Mouse (Mus musculus) testis, adult 2 months (tissue): ENCODE measurements around the gene Adam15.

Experiments used
- CTCF ChIP-seq: fragments of 200-500 bp; IDR thresholded peaks from 2 replicates; pipeline ENCODE4 v1.5.1; 2012; ENCODE audit warnings: low read depth, mild to moderate bottlenecking, inconsistent platforms, low read length, moderate library complexity; ENCODE audit not compliant: control insufficient read depth, insufficient read depth, insufficient replicate concordance
- POLR2A ChIP-seq: fragments of 200-500 bp; IDR thresholded peaks from 2 replicates; pipeline ENCODE4 v1.6.1; 2012; ENCODE audit warnings: low read depth, mild to moderate bottlenecking, inconsistent platforms, low read length, moderate library complexity; ENCODE audit not compliant: control insufficient read depth

- no peak for TF ChIP-seq POLR2A
- TF ChIP-seq CTCF: no peak
Measured at GRCm38 (mm10) chr3:89330346-89330745, 19.4 kb downstream of the Adam15 start.
